Mouse (Mus musculus): Measurements from ENCODE around the gene Tnrc6b. TPM values are rescaled to one million over a fixed set of nuclear protein-coding genes. Genes with fewer than 3 reads are reported as not detected.
A peak's percentile ranks its signal among the peaks of the same experiment; 100 is the strongest.

Tnrc6b gene
- 47.5 and 1,135 TPM in 2 replicates for polyA plus RNA-seq (2012; ENCODE audit: insufficient read depth, insufficient read length, low replicate concordance, missing spikeins)

DNA sequence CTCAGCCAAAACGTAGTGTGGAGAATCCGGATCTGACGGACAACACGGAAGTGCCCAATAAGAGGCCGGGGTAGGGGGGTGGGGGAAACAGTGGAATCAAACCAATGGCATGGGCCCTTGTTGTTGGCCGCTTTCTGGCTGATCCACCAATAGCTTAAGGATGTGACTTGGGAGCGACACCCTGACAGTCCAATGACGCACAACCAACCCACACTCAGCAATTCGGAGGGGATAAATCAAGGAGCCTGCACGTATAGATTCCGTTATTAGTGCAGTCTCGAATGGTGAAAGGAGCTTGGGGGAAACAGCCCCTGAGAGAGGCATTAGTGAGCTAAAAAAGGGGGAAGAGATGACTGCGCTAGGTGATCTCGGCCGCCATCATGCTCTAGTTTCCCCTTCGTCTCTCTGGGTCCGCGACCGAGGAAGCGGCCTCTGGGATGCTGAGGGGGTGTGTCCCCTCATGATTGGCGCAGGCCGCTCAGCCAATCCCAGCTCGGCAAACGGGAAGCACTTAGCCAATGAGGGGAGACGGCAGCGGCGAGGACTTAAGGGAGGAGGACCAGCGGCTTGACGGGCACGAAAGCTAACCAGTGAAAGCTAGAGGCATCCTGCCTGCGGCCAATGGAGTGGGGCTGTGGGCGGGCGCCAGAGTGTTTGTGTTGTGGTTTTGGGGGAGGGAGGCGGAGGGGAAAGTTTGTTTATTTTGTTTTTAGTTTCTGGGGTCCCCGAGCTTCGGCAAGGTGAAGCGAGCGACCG is at the start of gene Tnrc6b:
Tnrc6b (plus strand) TSS at position 706 of the 756 bp plus-strand sequence.
- WGBS, result under 1% methylated on average over 39 of the region's 39 CpGs
- Histone ChIP-seq H3K27ac (ENCODE audit: insufficient read depth, low read depth, low read length) (peak within 1 kb of the TSS; percentile 100), H3K4me3 (ENCODE audit: insufficient read depth, low read depth, low read length) (peak within 1 kb of the TSS; percentile 86), H3K4me1 (ENCODE audit: control insufficient read depth, insufficient read depth, low read length) (peaks cover 2% of the 10 kb centered on the region; the same call in 1 of the 2 replicates)
- peak; percentile 95 for TF ChIP-seq POLR2A (IDR thresholded peaks at IDR 0.05; ENCODE audit: insufficient read depth, low read depth, low read length)
- TF ChIP-seq CTCF (IDR thresholded peaks at IDR 0.05; ENCODE audit: insufficient read depth, low read depth, low read length), result no peak

- H3K4me3 ChIP-seq (ENCODE audit: insufficient read depth, low read depth, low read length), result no peak overlapping the region
- peak overlapping the region; percentile 83 for H3K27ac ChIP-seq (ENCODE audit: insufficient read depth, low read depth, low read length)
- peaks cover 19% of the 10 kb centered on the region for H3K4me1 ChIP-seq (ENCODE audit: control insufficient read depth, insufficient read depth, low read length)
- TF ChIP-seq POLR2A (IDR thresholded peaks at IDR 0.05; ENCODE audit: insufficient read depth, low read depth, low read length) (no peak), CTCF (IDR thresholded peaks at IDR 0.05; ENCODE audit: insufficient read depth, low read depth, low read length) (no peak)
- WGBS, result 40% methylated on average over 4 of the region's 4 CpGs
These were observed 46.7 kb upstream of the Tnrc6b start for GRCm38 (mm10) chr15:80664444-80664843.

GRCm38 (mm10) chr15:80671295-80672252 is 39.5 kb upstream of the Tnrc6b start, which contains the start of gene Fam83f:
TSS of gene Fam83f (plus strand) at chr15:80671847.
- no peak within 1 kb of the TSS; the same call in 1 of the 2 replicates for H3K4me3 ChIP-seq (ENCODE audit: insufficient read depth, low read depth, low read length)
- peaks cover 32% of the 10 kb centered on the region for H3K4me1 ChIP-seq (ENCODE audit: control insufficient read depth, insufficient read depth, low read length)
- H3K27ac ChIP-seq (ENCODE audit: insufficient read depth, low read depth, low read length), result peak within 1 kb of the TSS; percentile 18
- 17% methylated on average over 85 of the region's 85 CpGs for WGBS
- TF ChIP-seq CTCF (IDR thresholded peaks at IDR 0.05; ENCODE audit: insufficient read depth, low read depth, low read length) (no peak), POLR2A (IDR thresholded peaks at IDR 0.05; ENCODE audit: insufficient read depth, low read depth, low read length) (no peak)

GRCm38 (mm10) chr15:80672810-80673209 is 38.3 kb upstream of the Tnrc6b start:
- no peak overlapping the region for H3K27ac ChIP-seq (ENCODE audit: insufficient read depth, low read depth, low read length)
- peaks cover 35% of the 10 kb centered on the region for H3K4me1 ChIP-seq (ENCODE audit: control insufficient read depth, insufficient read depth, low read length)
- TF ChIP-seq POLR2A (IDR thresholded peaks at IDR 0.05; ENCODE audit: insufficient read depth, low read depth, low read length), result no peak
- TF ChIP-seq CTCF (IDR thresholded peaks at IDR 0.05; ENCODE audit: insufficient read depth, low read depth, low read length), result no peak
- WGBS, result 57% methylated on average over 2 of the region's 2 CpGs
- H3K4me3 ChIP-seq (ENCODE audit: insufficient read depth, low read depth, low read length), result no peak overlapping the region

- Histone ChIP-seq H3K4me3 (ENCODE audit: insufficient read depth, low read depth, low read length) (no peak overlapping the region), H3K4me1 (ENCODE audit: control insufficient read depth, insufficient read depth, low read length) (peaks cover 35% of the 10 kb centered on the region), H3K27ac (ENCODE audit: insufficient read depth, low read depth, low read length) (peak overlapping the region; percentile 40; the same call in 1 of the 2 replicates)
- WGBS, result 64% methylated on average over 4 of the region's 4 CpGs
- TF ChIP-seq CTCF (IDR thresholded peaks at IDR 0.05; ENCODE audit: insufficient read depth, low read depth, low read length), result no peak
- TF ChIP-seq POLR2A (IDR thresholded peaks at IDR 0.05; ENCODE audit: insufficient read depth, low read depth, low read length), result no peak
These were observed 37.6 kb upstream of the Tnrc6b start for GRCm38 (mm10) chr15:80673337-80674095.

DNA sequence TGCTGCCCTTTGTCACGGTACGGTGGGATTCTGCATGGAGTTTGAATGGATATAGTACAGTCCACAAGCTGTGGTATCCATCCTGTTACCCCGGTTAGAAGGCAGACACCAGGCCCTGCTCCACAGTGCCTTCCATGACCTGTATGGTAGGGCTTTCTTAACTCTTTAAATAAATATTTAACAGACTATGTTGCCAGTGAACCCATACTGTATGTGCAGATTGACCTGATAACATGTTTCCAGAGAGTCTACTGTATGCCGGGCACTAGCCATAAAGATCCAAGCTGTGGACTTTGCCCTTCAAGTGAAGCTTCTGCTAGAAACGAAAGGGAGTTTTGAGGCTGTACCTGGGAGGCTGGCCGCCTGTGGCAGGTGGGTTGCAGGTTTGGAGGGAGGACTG is 36.4 kb upstream of the Tnrc6b start:
- TF ChIP-seq POLR2A (IDR thresholded peaks at IDR 0.05; ENCODE audit: insufficient read depth, low read depth, low read length) (no peak), CTCF (IDR thresholded peaks at IDR 0.05; ENCODE audit: insufficient read depth, low read depth, low read length) (no peak)
- peaks cover 38% of the 10 kb centered on the region for H3K4me1 ChIP-seq (ENCODE audit: control insufficient read depth, insufficient read depth, low read length)
- no peak overlapping the region for H3K27ac ChIP-seq (ENCODE audit: insufficient read depth, low read depth, low read length)
- 90% methylated on average over 6 of the region's 6 CpGs for WGBS
- H3K4me3 ChIP-seq (ENCODE audit: insufficient read depth, low read depth, low read length), result no peak overlapping the region

- H3K4me1 ChIP-seq (ENCODE audit: control insufficient read depth, insufficient read depth, low read length), result peaks cover 50% of the 10 kb centered on the region
- WGBS, result 30% methylated on average over 8 of the region's 8 CpGs
- TF ChIP-seq CTCF (IDR thresholded peaks at IDR 0.05; ENCODE audit: insufficient read depth, low read depth, low read length), result no peak
- no peak for TF ChIP-seq POLR2A (IDR thresholded peaks at IDR 0.05; ENCODE audit: insufficient read depth, low read depth, low read length)
- H3K27ac ChIP-seq (ENCODE audit: insufficient read depth, low read depth, low read length), result 0 out of 2 replicates have a peak overlapping the region, but pooled peaks have one; percentile 9
- no peak overlapping the region for H3K4me3 ChIP-seq (ENCODE audit: insufficient read depth, low read depth, low read length)
These were observed 31.4 kb upstream of the Tnrc6b start for GRCm38 (mm10) chr15:80679515-80680215.
